Mouse (Mus musculus) liver, adult 2 months (tissue): ENCODE data around the gene Gclc.

ENCODE experiments used
- CTCF ChIP-seq: fragments of 200-500 bp; IDR thresholded peaks from 2 replicates; pipeline ENCODE4 v1.5.1; 2011; ENCODE audit warnings: low read depth, low read length, control low read depth
- POLR2A ChIP-seq: fragments of 200-500 bp; IDR thresholded peaks from 2 replicates; pipeline ENCODE4 v1.6.1; 2011; ENCODE audit warnings: low read length, control low read depth; ENCODE audit not compliant: insufficient read depth; ENCODE audit errors: extremely low read depth

GRCm38 (mm10) chr9:77717831-77718435, 36.4 kb upstream of the Gclc start:
- no peak for TF ChIP-seq CTCF
- TF ChIP-seq POLR2A, result no peak
